Mouse (Mus musculus) neural tube, embryonic 11.5 days (tissue): ENCODE results near the gene Pck1. TPM values are rescaled to one million over a fixed set of nuclear protein-coding genes. Genes with fewer than 3 reads are reported as not detected.

Experiments
- ATAC-seq: fragments of 200-750 bp; cut with Nextera tagmentation; 2 replicates; pipeline ENCODE4 v1.8.0; 2017; ENCODE audit warnings: moderate number of reproducible peaks, mild to moderate bottlenecking, moderate TSS enrichment, moderate library complexity; ENCODE audit not compliant: insufficient read depth, low FRiP score, low TSS enrichment
- DNase-seq: peaks from one replicate; pipeline ENCODE4 v3.0.0-alpha.2; 2015; ENCODE audit warnings: low spot score
- H3K27ac ChIP-seq: fragments of 300-500 bp; sonication (generic); 2 replicates; pipeline ENCODE4 v1.5.1; 2014; ENCODE audit warnings: low read depth, mild to moderate bottlenecking, low read length
- H3K27me3 ChIP-seq: fragments of 300-500 bp; sonication (generic); 2 replicates; pipeline ENCODE4 v1.6.1; 2014; ENCODE audit warnings: mild to moderate bottlenecking, low read length, mixed read lengths; ENCODE audit not compliant: control insufficient read depth, insufficient read depth
- H3K36me3 ChIP-seq: fragments of 300-500 bp; sonication (generic); 2 replicates; pipeline ENCODE4 v1.6.1; 2014; ENCODE audit warnings: mild to moderate bottlenecking, low read length, moderate library complexity, mixed read lengths; ENCODE audit not compliant: control insufficient read depth, insufficient read depth
- H3K4me1 ChIP-seq: fragments of 300-500 bp; sonication (generic); 2 replicates; pipeline ENCODE4 v1.6.1; 2014; ENCODE audit warnings: low read length, mixed read lengths; ENCODE audit not compliant: control insufficient read depth, insufficient read depth
- H3K4me2 ChIP-seq: fragments of 300-500 bp; sonication (generic); 2 replicates; pipeline ENCODE4 v1.6.1; 2014; ENCODE audit warnings: low read depth, mild to moderate bottlenecking, moderate library complexity
- H3K4me3 ChIP-seq: fragments of 300-500 bp; sonication (generic); 2 replicates; pipeline ENCODE4 v1.5.1; 2014; ENCODE audit warnings: low read depth, low read length
- H3K9ac ChIP-seq: fragments of 300-500 bp; sonication (generic); 2 replicates; pipeline ENCODE4 v1.6.1; 2014; ENCODE audit warnings: mild to moderate bottlenecking, low read length
- H3K9me3 ChIP-seq: fragments of 300-500 bp; sonication (generic); 2 replicates; pipeline ENCODE4 v1.6.1; 2016; ENCODE audit warnings: low read length; ENCODE audit not compliant: control insufficient read depth
- WGBS: fragments of 180-500 bp; shearing (Covaris S2); extraction: QIAGEN DNeasy Blood & Tissue Kit; methylation state at CpG from one replicate; pipeline ENCODE4 v1.1.7; 2014; 5-methylcytosine and 5-hydroxymethylcytosine counted together
- polyA plus RNA-seq: library from polyadenylated mRNA; unstranded; fragments of >200 nt; fragmentation: Nextera tagmentation; extraction: Ambion mirVana; gene quantifications from 2 replicates; pipeline ENCODE4 v1.2.1, GENCODE M21; 2014

Pck1 gene
- polyA plus RNA-seq, 1 experiment from 2014 or later: not detected

GRCm38 (mm10) chr2:173187182-173187855 is 34.5 kb downstream of the Pck1 start:
- no peaks in the 10 kb centered on the region for H3K9me3 ChIP-seq
- WGBS: 36% methylated on average over 8 of the region's 8 CpGs
- DNase-seq (no peak), ATAC-seq (no peak)
- H3K4me2 ChIP-seq: no peak overlapping the region
- H3K36me3 ChIP-seq: no peaks in the 10 kb centered on the region
- no peak overlapping the region for H3K4me3 ChIP-seq
- no peak overlapping the region for H3K9ac ChIP-seq
- no peaks in the 10 kb centered on the region for H3K27me3 ChIP-seq
- no peaks in the 10 kb centered on the region for H3K4me1 ChIP-seq
- H3K27ac ChIP-seq: no peak overlapping the region

GRCm38 (mm10) chr2:173194796-173195195 is 41.9 kb downstream of the Pck1 start:
- no peak overlapping the region for H3K9ac ChIP-seq
- no peaks in the 10 kb centered on the region for H3K4me1 ChIP-seq
- H3K9me3 ChIP-seq: no peaks in the 10 kb centered on the region
- H3K27ac ChIP-seq: no peak overlapping the region
- H3K4me3 ChIP-seq: no peak overlapping the region
- DNase-seq (no peak), ATAC-seq (no peak)
- 88% methylated on average over 4 of the region's 4 CpGs for WGBS
- H3K36me3 ChIP-seq: no peaks in the 10 kb centered on the region
- no peak overlapping the region for H3K4me2 ChIP-seq
- H3K27me3 ChIP-seq: no peaks in the 10 kb centered on the region

GRCm38 (mm10) chr2:173202924-173203689 is 50.3 kb downstream of the Pck1 start:
- Histone ChIP-seq H3K27me3 (no peaks in the 10 kb centered on the region), H3K9ac (no peak overlapping the region), H3K4me1 (no peaks in the 10 kb centered on the region), H3K27ac (no peak overlapping the region), H3K36me3 (no peaks in the 10 kb centered on the region), H3K9me3 (no peaks in the 10 kb centered on the region), H3K4me3 (no peak overlapping the region), H3K4me2 (no peak overlapping the region)
- 87% methylated on average over 19 of the region's 19 CpGs for WGBS
- DNase-seq: no peak
- no peak for ATAC-seq

GRCm38 (mm10) chr2:173203726-173204125 is 50.9 kb downstream of the Pck1 start:
- no peaks in the 10 kb centered on the region for H3K36me3 ChIP-seq
- H3K9me3 ChIP-seq: no peaks in the 10 kb centered on the region
- H3K4me3 ChIP-seq: no peak overlapping the region
- ATAC-seq (no peak), DNase-seq (no peak)
- H3K9ac ChIP-seq: no peak overlapping the region
- no peak overlapping the region for H3K27ac ChIP-seq
- no peaks in the 10 kb centered on the region for H3K4me1 ChIP-seq
- WGBS: 83% methylated on average over 3 of the region's 3 CpGs
- H3K27me3 ChIP-seq: no peaks in the 10 kb centered on the region
- no peak overlapping the region for H3K4me2 ChIP-seq

- H3K27me3 ChIP-seq: no peaks in the 10 kb centered on the region
- no peak for ATAC-seq
- no peaks in the 10 kb centered on the region for H3K36me3 ChIP-seq
- H3K9ac ChIP-seq: no peak overlapping the region
- no peaks in the 10 kb centered on the region for H3K9me3 ChIP-seq
- H3K4me1 ChIP-seq: no peaks in the 10 kb centered on the region
- H3K27ac ChIP-seq: no peak overlapping the region
- WGBS: 74% methylated on average over 4 of the region's 4 CpGs
- no peak overlapping the region for H3K4me3 ChIP-seq
- no peak overlapping the region for H3K4me2 ChIP-seq
- no peak for DNase-seq
These were observed 51.8 kb downstream of the Pck1 start for GRCm38 (mm10) chr2:173204671-173205070.

- Histone ChIP-seq H3K9me3 (no peaks in the 10 kb centered on the region), H3K4me2 (no peak overlapping the region), H3K9ac (no peak overlapping the region), H3K36me3 (no peaks in the 10 kb centered on the region), H3K4me3 (no peak overlapping the region), H3K27ac (no peak overlapping the region), H3K27me3 (no peaks in the 10 kb centered on the region), H3K4me1 (no peaks in the 10 kb centered on the region)
- ATAC-seq (no peak), DNase-seq (no peak)
- 92% methylated on average over 14 of the region's 14 CpGs for WGBS
These were observed 52.8 kb downstream of the Pck1 start for GRCm38 (mm10) chr2:173205563-173206099.

GRCm38 (mm10) chr2:173207051-173207450 is 54.2 kb downstream of the Pck1 start:
- Histone ChIP-seq H3K9me3 (no peaks in the 10 kb centered on the region), H3K4me3 (no peak overlapping the region), H3K27ac (no peak overlapping the region), H3K36me3 (no peaks in the 10 kb centered on the region), H3K4me1 (no peaks in the 10 kb centered on the region), H3K27me3 (no peaks in the 10 kb centered on the region), H3K4me2 (no peak overlapping the region), H3K9ac (no peak overlapping the region)
- 96% methylated on average over 3 of the region's 3 CpGs for WGBS
- DNase-seq: no peak
- no peak for ATAC-seq
